Mouse (Mus musculus) megakaryocyte, embryonic 14.5 days (primary cell): Measurements from ENCODE around the gene Mcm3. TPM values are rescaled to one million over a fixed set of nuclear protein-coding genes. Genes with fewer than 3 reads are reported as not detected.
A peak's percentile ranks its signal among the peaks of the same experiment; 100 is the strongest.

Experiments
- H3K27me3 ChIP-seq: replicated peaks from 2 replicates; pipeline ENCODE3; 2012; ENCODE audit warnings: inconsistent platforms
- H3K36me3 ChIP-seq: replicated peaks from 2 replicates; pipeline ENCODE3; 2012; ENCODE audit warnings: low read length, inconsistent platforms, mixed read lengths
- H3K4me1 ChIP-seq: 2 replicates; pipeline ENCODE4 v1.6.1; 2012; ENCODE audit warnings: inconsistent platforms
- H3K4me3 ChIP-seq: replicated peaks from 2 replicates; pipeline ENCODE3; 2012; ENCODE audit warnings: moderate library complexity, mild to moderate bottlenecking, inconsistent platforms
- H3K9me3 ChIP-seq: 2 replicates; pipeline ENCODE4 v1.6.1; 2012; ENCODE audit warnings: inconsistent platforms
- FLI1 ChIP-seq: IDR thresholded peaks from 2 replicates; pipeline ENCODE4 v1.6.1; 2012; ENCODE audit warnings: low read length, inconsistent platforms, mixed read lengths
- GATA1 ChIP-seq: IDR thresholded peaks from 3 replicates; pipeline ENCODE4 v1.6.1; 2012; ENCODE audit warnings: mixed read lengths, low read length, inconsistent platforms, borderline replicate concordance
- polyA plus RNA-seq: library from polyadenylated mRNA; stranded (reverse); fragments of >175 nt; gene quantifications from 2 replicates; pipeline ENCODE4 v1.2.3, GENCODE M21; 2012; ENCODE audit warnings: low replicate concordance; ENCODE audit not compliant: insufficient read depth

Mcm3 gene
- 16.5 and 21.6 TPM in 2 replicates for polyA plus RNA-seq

DNA sequence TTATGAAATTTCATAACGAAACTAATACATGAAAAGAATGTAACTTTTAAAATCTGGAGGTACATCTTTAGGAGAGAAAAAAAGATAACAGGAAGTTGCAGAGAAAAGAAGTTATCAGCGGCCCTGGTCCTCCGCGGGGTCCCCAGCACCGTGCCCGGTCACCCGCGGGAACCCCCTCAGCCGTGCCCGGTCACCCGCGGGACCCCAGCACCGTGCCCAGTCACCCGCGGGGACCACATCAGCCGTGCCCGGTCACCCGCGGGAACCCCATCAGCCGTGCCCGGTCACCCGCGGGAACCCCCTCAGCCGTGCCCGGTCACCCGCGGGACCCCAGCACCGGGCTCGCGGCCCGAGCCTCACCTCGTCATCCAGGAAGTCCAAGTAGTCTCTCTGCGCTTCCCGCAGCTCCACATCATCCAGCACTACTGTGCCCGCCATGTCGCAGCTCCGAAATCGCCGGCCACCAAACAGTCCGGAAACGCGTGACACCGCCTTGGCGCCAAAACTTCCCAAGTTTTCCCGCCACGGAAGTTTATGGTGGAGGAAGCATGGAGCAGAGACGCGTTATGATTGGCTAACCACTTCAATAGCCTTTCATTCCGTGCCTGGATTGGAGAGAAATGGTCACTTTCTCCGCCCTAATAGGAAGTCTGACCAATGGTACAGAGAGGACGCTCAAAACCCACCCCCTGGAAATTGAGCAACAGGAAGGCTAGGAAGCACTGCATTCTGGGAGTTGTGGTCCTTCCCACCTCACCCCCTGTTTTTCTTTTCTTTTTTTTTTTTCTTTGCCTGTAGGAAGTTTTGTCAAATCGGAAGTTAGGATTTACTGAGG lies at the start of gene Mcm3:
TSS of gene Mcm3 (minus strand) at position 542 of the 835 bp plus-strand sequence.
- no peaks in the 10 kb centered on the region for H3K9me3 ChIP-seq
- H3K27me3 ChIP-seq: no peaks in the 10 kb centered on the region
- TF ChIP-seq FLI1 (peak; percentile 100), GATA1 (no peak)
- H3K36me3 ChIP-seq: peaks cover 34% of the 10 kb centered on the region
- peak within 1 kb of the TSS; percentile 95 for H3K4me3 ChIP-seq
- H3K4me1 ChIP-seq: peaks cover 20% of the 10 kb centered on the region

DNA sequence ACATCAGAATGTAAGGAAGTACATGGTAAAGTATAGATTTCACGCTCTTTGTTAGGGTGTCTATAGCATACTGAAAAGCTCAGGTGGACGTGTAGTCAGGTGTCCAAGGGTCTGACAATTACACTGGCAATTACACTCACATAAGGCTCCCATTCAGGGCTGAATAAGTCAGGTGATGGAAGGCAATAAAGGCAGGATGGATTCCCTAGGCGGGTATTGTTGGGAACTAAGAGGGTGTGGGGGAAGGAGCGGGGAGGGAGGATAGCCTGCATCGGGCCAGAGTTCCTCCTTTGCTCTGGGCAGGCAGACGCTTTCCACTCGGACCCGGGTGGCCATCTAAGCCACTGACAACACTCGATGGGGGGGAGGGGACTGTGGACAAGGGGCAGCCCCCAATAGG lies 47.9 kb upstream of the Mcm3 start:
- Histone ChIP-seq H3K36me3 (no peaks in the 10 kb centered on the region), H3K27me3 (no peaks in the 10 kb centered on the region), H3K4me1 (peaks cover 16% of the 10 kb centered on the region), H3K9me3 (no peaks in the 10 kb centered on the region), H3K4me3 (no peak overlapping the region)
- TF ChIP-seq FLI1: no peak
- TF ChIP-seq GATA1: no peak

DNA sequence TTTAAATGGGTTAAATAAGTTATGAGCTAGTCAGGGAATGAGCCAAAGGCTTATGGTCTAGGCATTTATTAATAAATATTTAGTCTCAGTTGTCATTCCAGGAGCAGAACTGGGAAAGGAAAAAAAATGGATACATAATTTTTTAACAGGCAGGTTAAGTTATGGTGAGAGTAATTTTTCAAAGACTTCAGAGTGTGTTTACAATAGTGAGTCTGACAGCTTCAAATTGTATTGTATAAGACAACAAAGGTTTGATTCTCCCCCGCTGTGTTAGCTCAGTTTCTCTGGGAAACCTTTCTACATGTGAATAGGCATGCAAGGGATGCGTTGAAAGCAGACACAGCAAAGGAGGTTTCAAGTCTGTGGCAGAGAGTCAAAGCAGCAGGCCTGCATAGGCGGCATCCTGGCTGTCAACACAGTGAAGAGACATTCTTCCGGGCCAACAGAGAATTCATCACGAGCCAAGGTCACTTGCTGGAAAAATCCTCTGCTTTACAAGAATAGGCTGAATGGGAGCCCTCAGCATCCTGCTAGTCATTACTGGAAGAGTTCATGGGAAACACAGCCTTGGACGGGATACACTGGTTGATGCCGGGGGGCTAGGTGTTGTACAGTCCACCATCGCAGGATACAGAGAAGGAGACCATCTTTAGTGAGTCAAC lies 47.3 kb upstream of the Mcm3 start:
- Histone ChIP-seq H3K4me3 (no peak overlapping the region), H3K9me3 (no peaks in the 10 kb centered on the region), H3K4me1 (peaks cover 12% of the 10 kb centered on the region), H3K27me3 (no peaks in the 10 kb centered on the region), H3K36me3 (no peaks in the 10 kb centered on the region)
- TF ChIP-seq GATA1: no peak

DNA sequence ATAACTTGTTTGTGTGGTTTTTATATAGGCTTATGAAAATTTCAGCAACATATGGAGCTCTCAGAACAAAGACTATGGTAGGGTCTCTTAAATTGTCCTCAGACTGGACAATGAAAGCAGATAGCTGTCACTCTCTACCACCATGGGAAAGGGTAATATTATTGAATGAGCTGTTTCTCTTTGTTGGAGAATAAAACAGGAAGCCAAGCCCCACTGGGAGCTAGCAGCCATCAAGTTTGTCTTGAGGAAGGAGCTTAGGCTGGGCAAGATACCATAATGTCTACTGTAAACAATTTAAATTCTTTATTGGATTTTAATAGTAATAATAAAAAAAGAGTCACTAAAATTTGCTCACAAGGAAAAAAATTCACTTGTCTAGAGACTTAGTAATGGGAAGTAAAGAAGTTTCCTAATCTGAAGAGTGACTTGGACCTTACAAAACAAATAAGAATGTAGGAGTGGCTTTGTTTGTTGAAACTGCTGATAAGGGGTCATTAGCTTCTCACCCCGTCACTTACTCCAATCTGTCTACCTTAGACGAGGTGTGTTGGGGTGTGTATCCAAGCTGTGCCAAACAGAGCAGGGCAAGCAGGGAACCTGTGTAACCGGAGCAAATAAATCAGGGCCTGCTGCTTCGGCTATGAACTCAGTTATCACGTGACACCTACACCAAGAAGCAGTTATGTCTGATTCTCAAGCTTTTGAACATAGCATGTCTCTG lies 43.5 kb upstream of the Mcm3 start:
- H3K4me1 ChIP-seq: no peaks in the 10 kb centered on the region; the same call in 1 of the 2 replicates
- H3K36me3 ChIP-seq: no peaks in the 10 kb centered on the region
- no peak overlapping the region for H3K4me3 ChIP-seq
- H3K27me3 ChIP-seq: peaks cover 5% of the 10 kb centered on the region
- no peak for TF ChIP-seq GATA1
- no peak for TF ChIP-seq FLI1
- no peaks in the 10 kb centered on the region for H3K9me3 ChIP-seq

DNA sequence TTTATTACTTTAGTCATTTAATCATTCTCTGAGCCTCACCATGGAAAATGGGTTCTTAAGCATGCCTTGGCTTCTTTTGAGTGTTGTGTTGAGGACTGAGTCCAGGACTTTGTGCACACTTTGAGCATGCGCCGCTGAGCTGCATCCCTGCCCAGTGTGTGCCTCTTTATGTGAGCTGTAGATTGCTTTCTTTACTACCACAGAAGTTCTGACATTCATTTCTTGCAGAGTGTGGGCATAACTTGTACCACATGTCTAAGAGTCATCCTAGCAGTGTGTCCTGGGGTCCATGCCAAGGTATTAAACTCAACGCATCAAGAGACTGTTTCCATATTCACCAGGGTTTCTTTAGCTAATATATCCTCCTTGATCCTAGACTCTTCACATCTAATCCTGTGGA lies 41.8 kb upstream of the Mcm3 start:
- H3K36me3 ChIP-seq: no peaks in the 10 kb centered on the region
- H3K4me3 ChIP-seq: no peak overlapping the region
- H3K4me1 ChIP-seq: no peaks in the 10 kb centered on the region; the same call in 1 of the 2 replicates
- no peaks in the 10 kb centered on the region for H3K9me3 ChIP-seq
- peaks cover 5% of the 10 kb centered on the region for H3K27me3 ChIP-seq
- TF ChIP-seq GATA1: no peak
- TF ChIP-seq FLI1: no peak

DNA sequence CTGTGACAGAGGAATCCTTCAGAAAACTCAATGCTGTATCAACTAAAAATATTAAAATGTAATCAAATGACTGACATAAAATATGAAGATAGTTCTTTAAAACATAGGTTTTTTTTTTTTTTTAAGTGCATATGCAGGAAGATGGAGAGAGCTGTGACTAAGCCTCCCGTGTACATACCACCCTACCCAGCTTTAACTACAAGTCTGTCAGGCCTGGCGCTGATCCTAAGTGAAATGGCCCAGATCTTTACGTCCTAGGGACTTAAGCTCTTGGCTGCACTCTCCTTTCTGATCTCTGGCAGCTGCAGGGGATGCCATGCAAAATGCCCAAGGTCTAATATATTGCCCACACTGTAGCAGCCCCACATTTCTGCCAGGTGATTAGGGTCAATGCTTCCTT lies 40.7 kb upstream of the Mcm3 start:
- H3K9me3 ChIP-seq: 0 out of 2 replicates have a peak, but pooled peaks cover 3% of the 10 kb centered on the region
- H3K4me1 ChIP-seq: no peaks in the 10 kb centered on the region
- no peaks in the 10 kb centered on the region for H3K36me3 ChIP-seq
- TF ChIP-seq GATA1 (no peak), FLI1 (no peak)
- H3K4me3 ChIP-seq: no peak overlapping the region
- peaks cover 5% of the 10 kb centered on the region for H3K27me3 ChIP-seq

DNA sequence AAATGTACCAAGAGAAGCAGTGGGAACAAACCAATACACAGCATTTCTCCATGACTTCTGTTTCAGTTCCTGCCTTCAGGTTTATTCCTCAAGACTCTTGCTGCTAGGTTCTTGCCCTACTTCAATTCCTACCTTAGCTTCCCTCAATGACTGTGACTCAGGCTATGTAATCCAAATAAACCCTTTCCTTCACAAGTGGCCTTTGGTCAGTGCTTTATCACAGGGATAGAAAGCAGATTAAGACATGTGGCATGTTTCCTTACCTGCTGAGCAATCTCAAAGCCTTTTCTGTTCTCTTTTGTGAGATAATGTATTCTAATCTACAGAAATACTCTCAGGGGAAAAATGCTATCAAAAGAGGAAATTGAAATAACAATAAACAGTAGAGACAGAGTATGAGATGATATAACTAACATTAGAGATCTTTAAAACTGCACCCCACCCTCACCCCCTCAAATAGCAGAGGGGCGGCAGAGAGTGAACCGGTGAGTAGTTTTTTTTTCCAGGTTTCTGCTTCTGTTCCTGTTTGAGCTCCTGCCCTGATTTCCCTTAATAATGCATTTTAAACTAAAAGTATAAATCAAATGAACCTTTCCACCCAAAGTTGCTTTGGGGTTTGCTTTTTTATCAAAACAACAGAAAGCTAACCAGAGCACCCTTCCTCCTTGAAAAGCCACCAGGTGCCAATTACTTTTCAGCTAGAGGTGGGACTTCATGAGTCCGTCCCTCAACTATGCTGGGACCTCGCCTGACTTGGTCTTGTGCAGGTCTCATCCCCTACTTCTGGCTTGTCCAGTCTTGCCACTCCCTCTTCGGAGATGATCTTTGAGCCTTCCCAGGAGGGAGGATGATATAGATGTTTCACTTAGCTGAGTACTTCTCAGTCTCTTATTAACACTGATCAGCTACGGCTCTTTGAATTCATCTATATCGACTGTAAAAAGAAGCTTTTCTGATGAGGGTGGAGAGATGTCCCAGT lies 37.1 kb upstream of the Mcm3 start:
- Histone ChIP-seq H3K9me3 (peaks cover 17% of the 10 kb centered on the region), H3K36me3 (no peaks in the 10 kb centered on the region), H3K27me3 (peaks cover 5% of the 10 kb centered on the region), H3K4me1 (no peaks in the 10 kb centered on the region), H3K4me3 (no peak overlapping the region)
- TF ChIP-seq GATA1: no peak
- TF ChIP-seq FLI1: no peak

DNA sequence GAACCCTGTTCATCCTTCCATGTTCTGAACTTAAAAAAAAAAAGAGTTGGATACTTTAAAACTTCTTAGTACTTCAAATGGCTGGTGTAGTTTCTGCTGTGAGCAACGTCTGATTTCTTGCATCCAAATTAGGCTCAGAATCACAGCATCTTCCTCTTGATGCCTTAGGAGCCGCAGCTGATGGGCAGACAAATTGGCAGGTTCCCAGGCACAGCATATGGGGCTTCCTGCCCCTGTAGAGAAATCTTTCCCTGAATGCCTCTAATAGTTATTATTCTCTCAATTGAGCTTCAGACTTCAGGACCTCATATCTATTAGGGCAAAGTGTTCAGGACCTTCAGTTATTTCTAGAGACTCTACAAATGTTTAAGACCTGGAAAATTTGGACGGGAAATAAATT lies 19.8 kb upstream of the Mcm3 start:
- no peaks in the 10 kb centered on the region for H3K4me1 ChIP-seq
- H3K9me3 ChIP-seq: peaks cover 5% of the 10 kb centered on the region; the same call in 1 of the 2 replicates
- no peak overlapping the region for H3K4me3 ChIP-seq
- H3K36me3 ChIP-seq: no peaks in the 10 kb centered on the region
- H3K27me3 ChIP-seq: peaks cover 2% of the 10 kb centered on the region
- TF ChIP-seq FLI1 (no peak), GATA1 (no peak)

DNA sequence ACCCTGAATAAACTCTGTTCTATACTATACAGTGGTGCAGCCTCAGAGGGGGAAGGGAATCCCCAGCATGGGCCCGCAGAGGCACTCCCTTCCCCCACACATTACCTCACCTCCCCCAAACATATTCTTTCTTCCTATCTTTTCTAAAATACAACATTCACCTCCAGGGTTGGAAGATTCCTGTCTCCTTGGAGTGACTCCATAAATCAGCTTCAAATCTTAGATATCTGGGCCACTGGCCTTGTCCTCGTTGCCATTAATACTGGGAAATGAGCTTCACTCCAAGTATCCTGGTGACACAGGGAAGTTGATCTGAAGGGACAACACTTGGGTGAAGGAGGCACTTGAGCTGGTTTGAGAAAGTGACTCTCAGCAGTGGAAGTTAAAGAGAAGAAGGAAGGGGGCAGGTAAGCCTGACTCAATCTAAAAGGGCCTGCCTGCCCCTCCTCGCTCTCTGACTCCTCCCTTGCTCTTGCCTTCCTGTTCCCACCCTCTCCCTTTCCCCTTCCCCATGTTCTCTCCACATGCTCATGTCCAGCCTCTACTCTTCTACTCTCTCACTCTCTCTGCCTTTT lies 16.5 kb upstream of the Mcm3 start:
- H3K4me3 ChIP-seq: no peak overlapping the region
- H3K36me3 ChIP-seq: no peaks in the 10 kb centered on the region
- H3K27me3 ChIP-seq: peaks cover 2% of the 10 kb centered on the region
- H3K4me1 ChIP-seq: peaks cover 5% of the 10 kb centered on the region
- TF ChIP-seq GATA1 (no peak), FLI1 (no peak)
- H3K9me3 ChIP-seq: peaks cover 5% of the 10 kb centered on the region; the same call in 1 of the 2 replicates
